Mouse (Mus musculus): Measurements from ENCODE around the gene Gm3238. TPM values are rescaled to one million over a fixed set of nuclear protein-coding genes. Genes with fewer than 3 reads are reported as not detected.
"Not testable (repeated sequence)": the region's sequence is repeated elsewhere in the genome, so short reads cannot be mapped to it uniquely, and the experiment has no call there.

Gm3238 gene
- total RNA-seq, 4 experiments from 2014 or later = not detected

- DNase-seq = not testable (repeated sequence)
These were observed 29.0 kb downstream of the Gm3238 start, which contains the start of gene Gm18596 for GRCm38 (mm10) chr10:77741924-77742688. Gene Gm18596 (minus strand): TSS chr10:77742638.

GRCm38 (mm10) chr10:77738929-77739328 lies 32.2 kb downstream of the Gm3238 start:
- no peak for DNase-seq

- DNase-seq = no peak
These were observed 35.2 kb downstream of the Gm3238 start for GRCm38 (mm10) chr10:77735928-77736327.

- no peak for DNase-seq
These were observed 41.9 kb downstream of the Gm3238 start for GRCm38 (mm10) chr10:77729241-77729640.

GRCm38 (mm10) chr10:77728280-77728679 lies 42.8 kb downstream of the Gm3238 start:
- DNase-seq = no peak

GRCm38 (mm10) chr10:77726186-77726585 lies 44.9 kb downstream of the Gm3238 start, which contains the start of gene Gm10100:
Gene Gm10100 (plus strand): TSS chr10:77726486.
- DNase-seq = no peak

- DNase-seq = no peak
These were observed 46.3 kb downstream of the Gm3238 start for GRCm38 (mm10) chr10:77724855-77725254.

Other genes with a start within 250 kb of the Gm3238 start
- 10 to 100 TPM in 3 of 4 experiments, 1 to 10 TPM in 1; 8.6 to 16.8 (median 13.5) TPM for gene Itgb2, start 241.1 kb downstream of the Gm3238 start, total RNA-seq (2022)
- 100 to 1,000 TPM; 207 to 236 (median 225) TPM for gene Pttg1ip, start 189.6 kb downstream of the Gm3238 start, total RNA-seq (2022)
- 100 to 1,000 TPM in 3 of 4 experiments, 10 to 100 TPM in 1; 98.9 to 125 (median 115) TPM for gene Sumo3, start 165.2 kb downstream of the Gm3238 start, total RNA-seq (2022)
- 10 to 100 TPM; 15.2 to 24.8 (median 18.1) TPM for gene Gm49325, start 165.1 kb downstream of the Gm3238 start, total RNA-seq (2022)
- 10 to 100 TPM; 46.0 to 63.0 (median 53.7) TPM for gene Ube2g2, start 149.1 kb downstream of the Gm3238 start, total RNA-seq (2022)
- 1 to 10 TPM in 1 of 4 experiments, under 1 TPM in 3; 0.15 to 1.4 (median 0.81) TPM for gene Tspear, start 84.8 kb downstream of the Gm3238 start, total RNA-seq (2022)
- gene Gm19402, start 80.6 kb downstream of the Gm3238 start, total RNA-seq (2022) = not detected
- not detected for gene Gm9508, start 74.1 kb downstream of the Gm3238 start, total RNA-seq (2022)
- not detected for gene Gm10272, start 64.7 kb downstream of the Gm3238 start, total RNA-seq (2022)
- not detected for gene Gm10024, start 59.9 kb downstream of the Gm3238 start, total RNA-seq (2022)
- not detected for gene Gm10142, start 55.5 kb downstream of the Gm3238 start, total RNA-seq (2022)
- not detected for gene Krtap12-1, start 50.7 kb downstream of the Gm3238 start, total RNA-seq (2022)
- not detected for gene Gm10100, start 44.8 kb downstream of the Gm3238 start, total RNA-seq (2022)
- gene Gm18596, start 28.7 kb downstream of the Gm3238 start, total RNA-seq (2022) = not detected
- not detected for gene Gm9736, start 20.0 kb downstream of the Gm3238 start, total RNA-seq (2022)
- not detected for gene Gm3233, start 11.6 kb downstream of the Gm3238 start, total RNA-seq (2022)
- not detected for gene Gm7138, start 5.6 kb upstream of the Gm3238 start, total RNA-seq (2022)
- gene Gm3250, start 11.2 kb upstream of the Gm3238 start, total RNA-seq (2022) = not detected
- not detected for gene Gm7137, start 16.9 kb upstream of the Gm3238 start, total RNA-seq (2022)
- not detected for gene Gm9639, start 23.8 kb upstream of the Gm3238 start, total RNA-seq (2022)
- gene Gm19668, start 27.8 kb upstream of the Gm3238 start, total RNA-seq (2022) = not detected
- not detected for gene Gm9507, start 40.5 kb upstream of the Gm3238 start, total RNA-seq (2022)
- gene Gm2696, start 43.4 kb upstream of the Gm3238 start, total RNA-seq (2022) = not detected
- not detected for gene Krtap10-4, start 55.8 kb upstream of the Gm3238 start, total RNA-seq (2022)
- gene Krtap10-10, start 64.6 kb upstream of the Gm3238 start, total RNA-seq (2022) = not detected
- gene Gm36176, start 75.5 kb upstream of the Gm3238 start, total RNA-seq (2022) = not detected
- not detected for gene Gm10318, start 81.5 kb upstream of the Gm3238 start, total RNA-seq (2022)
- not detected for gene Gm3285, start 90.7 kb upstream of the Gm3238 start, total RNA-seq (2022)
- 10 to 100 TPM in 1 of 4 experiments, 1 to 10 TPM in 3; 5.5 to 10.8 (median 7.3) TPM for gene Lrrc3, start 131.2 kb upstream of the Gm3238 start, total RNA-seq (2022)
- 10 to 100 TPM in 2 of 4 experiments, 1 to 10 TPM in 2; 2.2 to 10.4 (median 7.6) TPM for gene Trpm2, start 199.2 kb upstream of the Gm3238 start, total RNA-seq (2022)
- 10 to 100 TPM; 18.8 to 41.2 (median 28.6) TPM for gene 1810043G02Rik, start 207.2 kb upstream of the Gm3238 start, total RNA-seq (2022)
- gene Pfkl, start 238.8 kb upstream of the Gm3238 start, total RNA-seq (2022) = 100 to 1,000 TPM in 1 of 4 experiments, 10 to 100 TPM in 3; 79.7 to 108 (median 89.6) TPM

Data from adrenal gland, adult 8-10 months (tissue).